Comparison of ENCODE assay signal across 11 mouse cellular contexts in the genomic region with DNA sequence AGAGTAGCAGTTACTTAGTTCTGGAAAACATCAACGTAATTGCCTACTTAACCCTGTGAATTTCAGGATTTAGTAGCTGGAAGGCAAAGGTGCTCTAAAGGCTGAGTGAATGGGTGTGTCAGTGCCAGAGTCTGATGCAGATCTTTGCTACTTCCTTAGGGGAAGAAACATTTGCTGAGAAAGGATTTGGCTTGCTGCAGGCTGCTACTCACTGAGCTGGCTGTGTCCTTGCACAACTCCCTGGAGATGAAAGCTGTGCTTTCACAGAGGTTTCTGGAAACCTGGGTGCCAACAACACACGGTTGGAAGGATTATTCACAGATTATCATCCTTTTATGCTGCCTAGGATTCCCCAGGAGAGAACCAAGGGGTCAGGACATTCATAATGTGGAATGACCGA.
A peak's percentile ranks its signal among the peaks of the same experiment; 100 is the strongest.
DNase-seq lines count a peak whose midpoint lies in the region.
"Had no signal": no experiment of that assay in that cellular context is flagged by ENCODE, and none has a peak within 500 bp of the region (broad histone marks: within the 10 kb centered on the region; RNA-seq: fewer than 3 reads in every experiment).

No protein-coding gene starts in this region.

- intact Hi-C loops in heart, postnatal 14 days (cut with DNase I): no loop called here

- DNase-seq in adrenal gland, postnatal 14 days: peak; percentile 44
- DNase-seq in adrenal gland, postnatal 25 days: no peak
- peak; percentile 13 for DNase-seq in heart, adult 8-10 months (ENCODE audit: low spot score)
- no peak for DNase-seq in heart, postnatal 14 days
- peak; percentile 82 for DNase-seq in A20 (ENCODE audit: low read depth, low spot score)
- peak; percentile 33 for DNase-seq in skeletal muscle tissue, adult 2 months (ENCODE audit: low read depth, low spot score)
- no peak for DNase-seq in retina, postnatal 1 day
- DNase-seq: cerebellum, adult 2 months; cerebellum, postnatal 25 days; kidney, adult 11 months; kidney, postnatal 25 days had no signal

Comparison
In these comparisons a context has a peak if more than half of its experiments do, and no peak if none do; other contexts are left out.
1. DNase-seq: peak in adrenal gland, postnatal 14 days (single experiment), heart, adult 8-10 months (single experiment), A20 (single experiment) and skeletal muscle tissue, adult 2 months (single experiment); none in adrenal gland, postnatal 25 days (single experiment), heart, postnatal 14 days (0 of 2) and retina, postnatal 1 day (single experiment).